Mouse (Mus musculus) lung, adult 2 months (tissue): ENCODE measurements around the gene 1700001F09Rik. TPM values are rescaled to one million over a fixed set of nuclear protein-coding genes. Genes with fewer than 3 reads are reported as not detected.
"Not testable (repeated sequence)": the region's sequence is repeated elsewhere in the genome, so short reads cannot be mapped to it uniquely, and the experiment has no call there.

Experiments
- DNase-seq: peaks from one replicate; pipeline ENCODE4 v3.0.0; 2022
- H3K4me1 ChIP-seq: fragments of 200-500 bp; 2 replicates; pipeline ENCODE4 v1.6.1; 2011; ENCODE audit warnings: low read length; ENCODE audit not compliant: control insufficient read depth, insufficient read depth
- H3K4me3 ChIP-seq: fragments of 200-500 bp; replicated peaks from 2 replicates; pipeline ENCODE3; 2011; ENCODE audit warnings: low read depth, mild to moderate bottlenecking, control low read depth, low read length; ENCODE audit errors: extremely low read depth
- WGBS: fragments of 180-500 bp; shearing (Covaris S2); methylation state at CpG from one replicate; pipeline ENCODE4 v1.1.7; 2018; 5-methylcytosine and 5-hydroxymethylcytosine counted together
- polyA plus RNA-seq: library from polyadenylated mRNA; depleted of rRNA; stranded (reverse); fragments of >200 nt; gene quantifications from 2 replicates; pipeline ENCODE4 v1.2.3, GENCODE M21; 2012; rRNA removed

The 1700001F09Rik gene
- polyA plus RNA-seq = not detected in 2 replicates

GRCm38 (mm10) chr14:43347711-43348110, at the start of gene 1700001F09Rik:
Gene 1700001F09Rik, minus strand, starts transcription at chr14:43347811.
- H3K4me1 ChIP-seq, H3K4me3 ChIP-seq, DNase-seq: not testable (repeated sequence)

GRCm38 (mm10) chr14:43361713-43362112, 14.1 kb upstream of the 1700001F09Rik start:
- DNase-seq, H3K4me3 ChIP-seq, H3K4me1 ChIP-seq: not testable (repeated sequence)
- WGBS = 81% methylated on average over 11 of the region's 11 CpGs

- not testable (repeated sequence) for H3K4me1 ChIP-seq, DNase-seq, H3K4me3 ChIP-seq
- WGBS = 64% methylated on average over 1 of the region's 1 CpGs
These were observed 11.6 kb upstream of the 1700001F09Rik start for GRCm38 (mm10) chr14:43359246-43359645.

DNA sequence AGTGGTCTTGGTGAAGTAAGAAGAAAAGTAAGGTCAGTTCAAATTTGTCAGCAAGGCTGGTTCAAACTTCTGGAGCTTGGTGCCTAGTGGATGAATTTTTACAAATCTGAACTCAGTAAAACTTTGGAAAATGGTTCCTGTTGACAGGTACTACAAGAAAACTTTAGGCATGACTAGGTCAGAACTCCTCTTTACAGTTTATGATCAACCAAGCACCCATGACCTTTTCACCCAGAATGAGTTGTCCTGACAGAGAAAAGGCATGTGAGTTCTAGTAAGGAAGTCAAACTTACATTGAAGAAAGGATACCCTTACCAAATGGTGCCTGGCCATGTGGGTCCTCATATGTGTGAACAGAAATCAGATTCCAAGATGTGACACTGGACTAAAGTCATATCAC, 9.9 kb upstream of the 1700001F09Rik start:
- not testable (repeated sequence) for H3K4me3 ChIP-seq, H3K4me1 ChIP-seq, DNase-seq

DNA sequence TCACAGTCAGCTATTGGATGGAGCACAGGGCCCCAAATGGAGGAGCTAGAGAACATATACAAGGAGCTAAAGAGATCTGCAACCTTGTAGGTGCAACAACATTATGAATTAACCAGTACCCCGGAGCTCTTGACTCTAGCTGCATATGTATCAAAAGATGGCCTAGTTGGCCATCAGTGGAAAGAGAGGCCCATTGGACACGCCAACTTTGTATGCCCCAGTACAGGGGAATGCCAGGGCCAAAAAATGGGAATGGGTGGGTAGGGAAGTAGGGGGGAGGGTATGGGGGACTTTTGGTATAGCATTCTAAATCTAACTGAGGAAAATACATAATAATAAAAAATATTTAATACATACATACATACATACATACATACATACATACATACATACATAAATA, 5.3 kb upstream of the 1700001F09Rik start:
- not testable (repeated sequence) for H3K4me1 ChIP-seq, H3K4me3 ChIP-seq, DNase-seq
- WGBS = 88% methylated on average over 2 of the region's 2 CpGs

GRCm38 (mm10) chr14:43337646-43338045, 10.0 kb downstream of the 1700001F09Rik start:
- 43% methylated on average over 1 of the region's 1 CpGs for WGBS
- not testable (repeated sequence) for DNase-seq, H3K4me1 ChIP-seq, H3K4me3 ChIP-seq

DNA sequence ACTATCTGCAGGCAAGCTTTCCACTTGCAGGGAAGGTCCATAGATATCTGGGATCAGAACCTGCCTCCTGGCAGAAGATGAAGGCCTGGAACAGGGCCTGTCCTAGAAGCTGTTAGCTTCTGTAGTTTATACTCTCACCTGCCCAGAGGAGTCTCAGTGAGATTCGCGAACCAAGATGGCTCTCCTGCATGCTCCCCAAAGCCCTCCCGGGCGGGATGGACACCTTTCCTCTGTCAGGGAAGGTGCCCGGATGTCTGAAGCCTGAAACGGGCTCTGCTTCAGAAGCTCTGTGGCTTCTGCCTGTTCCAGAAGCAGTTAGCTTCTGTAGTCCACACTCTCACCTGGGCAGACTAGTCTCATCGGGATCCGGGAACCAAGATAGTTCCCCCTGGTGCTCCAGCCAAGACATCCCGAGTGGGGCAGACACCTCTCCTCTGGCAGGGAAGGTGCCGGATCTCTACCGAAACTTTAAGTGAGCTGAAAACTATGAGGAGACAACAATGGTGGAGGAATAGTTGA, 16.2 kb downstream of the 1700001F09Rik start:
- H3K4me1 ChIP-seq, DNase-seq, H3K4me3 ChIP-seq: not testable (repeated sequence)
- WGBS = 86% methylated on average over 10 of the region's 11 CpGs

- not testable (repeated sequence) for H3K4me1 ChIP-seq, DNase-seq, H3K4me3 ChIP-seq
- WGBS = 42% methylated on average over 2 of the region's 2 CpGs
These were observed 19.0 kb downstream of the 1700001F09Rik start for GRCm38 (mm10) chr14:43328603-43329002.

- H3K4me1 ChIP-seq, DNase-seq, H3K4me3 ChIP-seq: not testable (repeated sequence)
These were observed 28.1 kb downstream of the 1700001F09Rik start for GRCm38 (mm10) chr14:43319516-43319915.

DNA sequence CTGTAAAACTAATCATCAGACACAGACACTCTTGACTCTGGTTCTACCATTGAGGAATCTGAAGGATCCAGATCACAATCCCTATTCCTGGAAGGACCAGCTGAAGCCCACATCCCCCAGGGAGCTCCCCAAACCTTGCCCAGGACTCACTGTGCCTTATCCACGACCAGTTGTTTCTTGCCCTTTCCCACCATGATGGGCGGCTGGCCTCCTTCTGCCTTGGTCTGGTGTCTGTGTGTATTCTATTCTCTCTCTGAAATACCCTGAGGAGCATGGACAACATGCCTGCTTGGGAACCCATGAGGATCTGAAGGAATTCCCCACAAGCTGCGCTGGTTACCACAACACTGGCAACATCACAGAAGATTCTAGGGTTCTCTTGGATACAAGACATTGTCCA, 54.1 kb downstream of the 1700001F09Rik start, which contains the start of gene Gm8127:
Gene Gm8127, minus strand, starts transcription at position 330 of the 400 bp plus-strand sequence.
- 74% methylated on average over 3 of the region's 3 CpGs for WGBS
- not testable (repeated sequence) for H3K4me1 ChIP-seq, DNase-seq, H3K4me3 ChIP-seq

Other genes with a start within 250 kb of the 1700001F09Rik start
- gene Gm8104, start 247.2 kb downstream of the 1700001F09Rik start, polyA plus RNA-seq = not detected in 2 replicates
- gene Gm7233, start 167.9 kb downstream of the 1700001F09Rik start, polyA plus RNA-seq = not detected in 2 replicates
- not detected in 2 replicates for gene Gm8122, start 112.5 kb downstream of the 1700001F09Rik start, polyA plus RNA-seq
- not detected in 2 replicates for gene Gm8126, start 89.2 kb downstream of the 1700001F09Rik start, polyA plus RNA-seq
- gene Gm9732, start 72.8 kb downstream of the 1700001F09Rik start, polyA plus RNA-seq = not detected in 2 replicates
- not detected in 2 replicates for gene Gm8127, start 54.0 kb downstream of the 1700001F09Rik start, polyA plus RNA-seq
- gene Gm8138, start 68.5 kb upstream of the 1700001F09Rik start, polyA plus RNA-seq = not detected in 2 replicates
- gene Gm5799, start 195.8 kb upstream of the 1700001F09Rik start, polyA plus RNA-seq = not detected in 2 replicates
- not detected in 2 replicates for gene Gm17654, start 231.3 kb upstream of the 1700001F09Rik start, polyA plus RNA-seq